Mouse (Mus musculus) macrophage (primary cell): ENCODE data around the gene Slc22a21. TPM values are rescaled to one million over a fixed set of nuclear protein-coding genes. Genes with fewer than 3 reads are reported as not detected.

Experiments used
- H3K27ac ChIP-seq: fragments of 350-480 bp; formaldehyde crosslinking; 2 replicates; pipeline ENCODE4 v1.9.0; 2021
- H3K36me3 ChIP-seq: fragments of 350-480 bp; formaldehyde crosslinking; 2 replicates; pipeline ENCODE4 v1.9.0; 2021; ENCODE audit errors: inconsistent target
- H3K4me3 ChIP-seq: fragments of 350-480 bp; formaldehyde crosslinking; 2 replicates; pipeline ENCODE4 v1.9.0; 2021; ENCODE audit errors: inconsistent target
- H3K79me2 ChIP-seq: fragments of 350-480 bp; formaldehyde crosslinking; 2 replicates; pipeline ENCODE4 v1.9.0; 2021; ENCODE audit errors: inconsistent target
- WGBS: methylation state at CpG from one replicate; pipeline ENCODE4 v1.1.7; 2026; ENCODE audit warnings: inconsistent platforms; ENCODE audit not compliant: missing documents; 5-methylcytosine and 5-hydroxymethylcytosine counted together
- polyA plus RNA-seq: library from polyadenylated mRNA; stranded (reverse); fragments of 250-400 nt; gene quantifications from 3 replicates; pipeline ENCODE4 v1.2.4, GENCODE M21; 2018; ENCODE audit warnings: inconsistent platforms
- total RNA-seq, 78 experiments: library from RNA; depleted of rRNA; stranded (reverse); fragments of 250-400 nt; gene quantifications; 1 replicate in 9 of 78; 2 replicates in 24 of 78; 3 replicates in 43 of 78; 4 replicates in 2 of 78; pipeline ENCODE4 v1.2.4; 2018; ENCODE audit warnings: inconsistent platforms in 56 of 78

Gene Slc22a21
- 10 to 100 TPM in 15 of 26 experiments, 1 to 10 TPM in 11; 4.4 to 18.5 (median 10.5) TPM for total RNA-seq (2018; cell fraction: chromatin; rRNA removed)
- total RNA-seq (2018; cell fraction: cytosol; rRNA removed): 1 to 10 TPM in 22 of 26 experiments, under 1 TPM in 4; 0.76 to 2.5 (median 1.5) TPM
- total RNA-seq (2018; cell fraction: nucleus; rRNA removed): 10 to 100 TPM in 9 of 26 experiments, 1 to 10 TPM in 17; 3.7 to 19.7 (median 7.4) TPM
- 0.66 to 2.6 TPM (median 1.7 TPM) in 3 replicates for polyA plus RNA-seq

DNA sequence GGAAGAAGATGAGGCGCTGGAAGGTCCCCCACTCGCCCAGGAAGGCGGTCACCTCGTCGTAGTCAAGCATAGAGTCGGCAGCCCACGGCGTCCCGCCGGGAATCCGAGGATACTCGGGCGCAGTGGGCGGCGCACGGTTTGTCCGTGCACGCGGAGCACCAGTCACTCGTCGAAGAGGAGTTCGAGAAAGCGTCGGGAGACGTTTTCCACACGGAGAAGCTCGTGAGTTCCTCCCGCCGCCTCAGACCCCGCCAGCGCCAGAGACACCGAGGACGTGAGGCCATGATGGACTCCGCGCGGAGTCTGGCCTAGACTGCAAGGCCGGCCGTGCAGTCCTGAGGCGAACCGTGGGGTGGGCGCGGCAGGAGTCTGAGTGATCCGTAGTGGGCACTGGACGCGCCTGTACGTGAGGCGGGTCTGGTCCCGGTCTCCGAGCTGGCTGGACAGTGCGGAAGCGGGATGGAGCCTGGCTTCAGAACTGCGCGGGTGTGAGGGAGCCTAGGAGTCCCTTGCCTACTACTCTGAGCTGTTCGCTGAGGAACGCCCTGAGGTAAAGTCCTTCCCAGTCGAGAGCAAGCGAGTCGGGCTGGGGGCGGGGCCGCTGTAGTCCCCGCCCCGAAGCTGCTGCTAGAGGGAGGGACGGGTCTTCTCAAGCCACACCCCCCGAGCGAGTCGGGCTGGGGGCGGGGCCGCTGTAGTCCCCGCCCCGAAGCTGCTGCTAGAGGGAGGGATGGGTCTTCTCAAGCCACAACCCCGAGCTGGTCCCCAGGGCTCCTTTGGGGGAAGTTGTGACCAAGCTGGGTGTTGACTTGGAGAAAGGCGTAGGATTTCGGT is at the start of gene Slc22a21:
Gene Slc22a21, minus strand, starts transcription at position 545 of the 834 bp plus-strand sequence.
- WGBS: under 1% methylated on average over 62 of the region's 73 CpGs
- Histone ChIP-seq H3K79me2 (no peaks in the 10 kb centered on the region), H3K36me3 (no peaks in the 10 kb centered on the region), H3K27ac (no peak within 1 kb of the TSS), H3K4me3 (peak within 1 kb of the TSS; percentile 45)

DNA sequence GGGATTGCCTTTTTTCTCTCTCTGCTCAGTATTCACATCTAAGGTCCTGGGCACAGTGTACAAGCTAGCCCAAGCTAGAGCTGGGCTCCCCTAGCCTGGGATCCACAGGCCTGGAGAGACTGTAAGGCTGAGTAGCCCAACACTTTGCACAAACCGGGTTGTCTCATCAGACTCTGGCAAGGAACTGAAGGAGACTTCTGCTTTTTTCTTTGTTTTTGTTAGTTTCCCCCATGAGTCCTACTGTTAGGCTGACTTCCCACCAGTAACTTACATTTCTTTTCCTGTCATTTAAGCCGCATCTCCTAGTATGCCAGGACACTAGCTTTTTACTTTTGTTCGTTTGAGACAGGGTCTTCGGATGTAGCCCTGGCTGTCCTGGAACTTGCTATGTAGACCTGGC is 48.9 kb upstream of the Slc22a21 start:
- WGBS: 7% methylated on average over 4 of the region's 4 CpGs
- Histone ChIP-seq H3K36me3 (no peaks in the 10 kb centered on the region), H3K27ac (peak overlapping the region; percentile 84), H3K79me2 (no peaks in the 10 kb centered on the region), H3K4me3 (peak overlapping the region; percentile 43)

DNA sequence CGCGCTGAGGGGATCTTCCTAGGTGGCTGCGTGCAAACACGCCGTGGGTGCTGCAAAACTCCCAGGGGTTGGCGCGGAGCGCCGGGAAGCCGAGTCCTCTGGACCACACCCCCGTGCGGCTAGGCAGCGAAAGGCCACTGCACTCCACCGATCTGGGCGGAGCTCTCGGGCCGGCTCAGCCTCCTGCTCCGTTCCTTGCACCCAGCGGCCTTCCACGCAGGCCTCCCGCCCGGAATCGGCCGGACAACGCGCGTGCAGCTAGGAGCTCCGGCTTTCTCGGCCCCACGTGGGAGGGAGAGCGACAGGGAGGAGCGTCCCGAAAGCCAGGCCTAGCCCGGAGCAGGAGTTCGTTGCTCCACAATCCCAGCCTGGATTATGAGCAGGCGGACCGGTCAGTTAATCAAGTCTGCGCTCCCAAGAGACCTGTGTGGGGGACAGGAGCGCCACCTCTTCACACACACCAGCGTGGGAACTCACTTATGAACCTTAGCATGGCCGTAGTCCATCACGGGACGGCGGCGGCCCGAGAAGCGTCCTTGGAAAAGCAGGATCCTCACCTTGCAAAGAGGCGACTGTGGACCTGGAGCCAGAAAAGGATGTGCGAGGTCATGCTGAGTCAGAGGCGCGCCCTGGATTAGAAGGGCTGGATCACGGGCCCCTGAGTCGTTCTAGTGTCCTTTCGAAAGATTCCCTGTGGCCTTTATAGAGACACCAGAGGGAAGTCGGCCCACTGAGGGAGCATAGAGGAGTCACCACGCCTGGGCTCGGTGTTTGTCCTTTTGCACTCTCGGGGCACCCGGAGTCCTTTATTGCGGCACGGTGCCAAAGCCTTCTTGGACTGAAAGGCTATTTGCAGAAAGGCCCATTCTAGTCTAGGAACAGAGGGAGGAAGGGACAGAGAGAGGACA is 48.2 kb upstream of the Slc22a21 start, which contains the start of gene Slc22a4:
Gene Slc22a4, minus strand, starts transcription at position 47 of the 908 bp plus-strand sequence.
- 2% methylated on average over 61 of the region's 61 CpGs for WGBS
- Histone ChIP-seq H3K4me3 (peak within 1 kb of the TSS; percentile 43), H3K79me2 (no peaks in the 10 kb centered on the region), H3K36me3 (no peaks in the 10 kb centered on the region), H3K27ac (peak within 1 kb of the TSS; percentile 84)

DNA sequence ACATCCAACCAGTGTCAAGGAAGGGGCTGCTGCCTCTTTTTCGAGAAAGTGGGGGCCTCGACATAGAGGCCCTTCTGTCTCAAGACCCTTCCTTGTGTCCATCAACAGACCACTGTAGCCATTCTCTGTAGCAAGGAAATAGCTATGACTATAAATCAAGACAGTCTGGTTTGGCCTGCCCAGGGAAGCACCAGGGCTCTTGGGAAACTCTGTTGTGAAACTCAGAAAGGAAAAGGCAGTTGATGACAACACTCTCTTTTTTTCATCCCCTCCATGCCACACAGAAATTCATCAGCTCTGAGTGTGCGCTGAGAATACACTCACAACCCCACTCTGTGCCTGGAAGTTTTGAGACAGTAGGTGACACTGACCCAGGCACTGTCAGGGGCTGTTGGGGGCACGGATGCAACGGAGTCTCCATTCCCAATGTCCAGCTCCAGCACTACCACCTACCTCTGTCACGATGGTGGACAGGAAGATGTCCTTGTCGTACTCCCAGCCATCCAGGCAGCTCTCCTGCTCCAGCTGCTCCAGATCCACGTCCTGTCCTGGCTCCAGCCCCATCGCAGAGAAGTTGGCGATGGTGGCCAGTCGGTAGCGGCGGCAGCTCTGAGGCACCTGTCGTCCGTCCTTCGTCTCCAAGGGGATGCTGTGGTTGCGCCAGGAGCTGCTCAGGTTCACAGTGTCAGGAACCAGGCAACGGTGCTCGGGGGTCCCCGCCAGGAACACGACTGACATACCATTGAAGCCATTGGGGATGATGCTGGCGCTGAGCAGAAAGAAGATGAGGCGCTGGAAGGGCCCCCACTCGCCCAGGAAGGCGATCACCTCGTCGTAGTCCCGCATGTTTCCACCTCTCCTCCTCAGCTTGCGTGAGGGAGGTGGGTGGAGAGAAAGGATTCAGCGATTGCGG is 47.3 kb upstream of the Slc22a21 start:
- WGBS: 26% methylated on average over 31 of the region's 31 CpGs
- no peaks in the 10 kb centered on the region for H3K79me2 ChIP-seq
- H3K4me3 ChIP-seq: peak overlapping the region; percentile 43
- H3K36me3 ChIP-seq: no peaks in the 10 kb centered on the region
- peak overlapping the region; percentile 19; the same call in 1 of the 2 replicates for H3K27ac ChIP-seq

DNA sequence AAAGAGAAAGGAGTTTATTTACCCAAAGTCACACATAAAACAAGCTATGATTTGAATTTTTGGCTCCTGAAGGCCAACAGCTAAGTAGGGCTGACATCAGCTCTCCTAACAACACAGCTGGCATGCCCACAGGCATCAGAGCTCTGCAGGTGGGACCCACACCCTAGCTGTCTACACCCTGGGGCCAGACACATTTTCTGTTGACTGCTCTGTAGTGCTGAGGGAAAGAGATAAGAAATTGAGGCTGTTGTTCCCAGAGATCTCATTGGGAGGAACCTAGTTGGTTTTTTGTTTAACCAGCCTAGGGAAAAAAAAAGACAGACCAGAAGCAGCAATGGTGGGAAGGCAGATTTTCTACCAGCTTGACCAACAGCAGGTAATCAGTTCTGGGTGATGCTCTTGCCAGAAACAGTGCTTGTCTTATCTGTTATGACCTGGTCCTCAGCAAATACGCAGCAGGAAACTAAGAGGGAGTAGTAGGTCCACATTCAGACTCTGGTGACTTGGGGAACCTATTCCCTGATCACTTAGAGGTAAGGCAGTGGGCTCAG is 46.4 kb upstream of the Slc22a21 start:
- Histone ChIP-seq H3K27ac (no peak overlapping the region), H3K79me2 (no peaks in the 10 kb centered on the region), H3K4me3 (no peak overlapping the region), H3K36me3 (no peaks in the 10 kb centered on the region)
- WGBS: 85% methylated on average over 1 of the region's 1 CpGs

DNA sequence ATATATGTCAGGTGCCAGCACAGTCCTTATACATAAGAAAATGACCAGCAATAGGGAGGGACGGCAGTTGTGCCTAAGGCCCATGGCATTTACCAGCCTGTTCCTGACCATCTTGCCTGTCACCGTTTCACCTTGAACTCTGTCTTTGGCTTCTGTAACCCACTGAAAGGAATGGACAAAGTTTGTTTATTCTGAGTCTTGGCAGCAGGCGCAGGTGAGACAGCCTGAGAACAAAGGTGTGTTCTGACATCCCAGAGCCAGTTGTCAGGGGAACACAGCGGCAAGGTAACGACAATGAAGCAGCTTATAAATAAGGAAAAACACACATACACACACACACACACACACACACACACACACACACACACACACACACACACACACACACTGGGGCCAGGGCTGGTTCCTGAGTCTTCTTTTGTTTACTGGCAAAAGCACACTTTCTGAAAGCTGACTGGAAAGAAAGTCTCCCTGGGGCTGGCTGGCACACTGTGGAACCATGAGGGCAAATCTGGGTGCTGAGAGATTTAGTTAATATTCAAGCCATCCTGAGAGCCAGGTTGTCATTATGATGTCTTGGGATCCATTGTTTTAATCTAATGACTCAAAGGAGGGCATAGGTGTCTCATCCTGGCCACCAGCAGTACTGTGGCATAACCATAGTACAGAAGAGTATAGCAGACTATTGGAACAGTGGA is 41.4 kb upstream of the Slc22a21 start:
- Histone ChIP-seq H3K4me3 (no peak overlapping the region), H3K27ac (no peak overlapping the region), H3K36me3 (no peaks in the 10 kb centered on the region), H3K79me2 (no peaks in the 10 kb centered on the region)
- WGBS: 100% methylated on average over 5 of the region's 5 CpGs

DNA sequence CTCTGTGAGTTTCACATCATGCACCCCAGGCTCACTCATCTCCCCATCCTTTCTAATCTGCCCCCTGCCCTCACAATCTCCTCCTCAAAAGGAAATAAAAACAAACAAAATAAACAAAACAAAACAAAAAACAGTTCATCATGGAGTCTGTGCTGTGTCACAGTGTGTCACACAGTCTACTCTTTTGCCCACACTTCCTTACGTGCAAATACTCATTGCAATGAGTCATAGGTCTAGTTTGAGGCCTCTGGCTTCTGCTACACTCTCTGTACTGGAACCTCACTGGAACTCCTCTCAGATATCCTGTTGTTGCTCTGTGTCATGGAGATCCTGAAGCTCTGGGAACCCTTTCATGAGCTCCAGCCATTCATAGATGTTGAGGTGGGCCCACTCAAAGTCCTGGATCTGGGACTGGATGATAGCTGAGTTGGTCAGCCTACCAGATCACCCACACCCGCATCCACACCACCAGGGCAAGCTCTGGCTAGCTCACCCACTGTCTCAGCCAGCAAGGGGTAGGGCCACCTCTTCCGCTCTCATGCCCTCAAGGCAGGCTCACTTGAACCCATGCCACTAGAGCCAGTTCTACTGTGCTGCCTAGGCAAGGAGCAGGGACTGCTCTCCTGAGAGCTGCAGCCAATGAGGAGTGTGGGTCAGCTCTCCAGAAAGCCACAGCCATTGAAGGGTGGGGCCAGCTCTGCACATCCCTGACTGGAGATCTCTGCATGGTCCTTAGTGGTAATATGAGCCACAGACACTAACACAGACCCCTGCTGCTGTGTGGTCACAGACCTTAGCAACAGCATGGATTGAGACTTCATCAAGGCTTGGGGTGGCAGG is 39.0 kb upstream of the Slc22a21 start:
- no peaks in the 10 kb centered on the region for H3K36me3 ChIP-seq
- WGBS: 68% methylated on average over 2 of the region's 3 CpGs
- no peak overlapping the region for H3K4me3 ChIP-seq
- peak overlapping the region; percentile 28 for H3K27ac ChIP-seq
- no peaks in the 10 kb centered on the region for H3K79me2 ChIP-seq

DNA sequence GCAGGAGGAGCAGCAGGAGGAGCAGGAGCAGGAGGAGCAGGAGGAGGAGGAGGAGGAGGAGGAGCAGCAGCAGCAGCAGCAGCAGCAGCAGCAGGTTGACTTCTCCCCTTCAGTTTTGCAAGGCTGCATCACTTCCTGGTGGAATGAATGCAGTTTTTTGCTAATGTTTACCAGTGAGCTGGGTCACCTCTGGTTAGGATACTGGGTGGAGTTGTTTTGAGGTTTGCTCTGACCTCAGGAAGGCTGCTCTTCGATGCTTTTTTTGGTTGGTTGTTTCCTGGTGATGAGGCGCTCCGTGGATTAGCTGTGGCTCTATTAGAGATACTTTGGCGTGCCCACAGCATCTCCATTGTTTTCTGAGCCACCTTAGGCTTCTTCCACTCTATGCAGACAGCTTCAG is 37.5 kb upstream of the Slc22a21 start:
- WGBS: 62% methylated on average over 4 of the region's 4 CpGs
- no peaks in the 10 kb centered on the region for H3K36me3 ChIP-seq

DNA sequence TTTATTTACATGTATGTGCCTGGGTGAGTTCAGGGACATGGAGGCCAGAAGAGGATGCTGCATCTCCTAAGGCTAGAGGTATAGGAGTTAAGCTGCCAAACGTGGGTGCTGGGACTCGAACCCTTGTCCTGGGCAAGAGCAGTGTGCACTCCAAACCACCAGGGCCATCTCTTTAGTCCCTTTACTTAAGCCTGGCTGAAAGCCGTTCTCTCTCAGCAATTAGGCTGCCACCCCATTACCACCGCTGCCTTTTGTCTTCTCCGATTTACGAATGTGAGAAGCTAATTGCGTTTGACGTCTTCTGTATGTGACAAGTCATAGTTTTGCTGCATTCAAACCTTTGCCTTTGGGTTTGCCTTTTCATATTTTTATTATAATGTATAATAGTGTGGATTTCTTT is 35.9 kb upstream of the Slc22a21 start:
- Histone ChIP-seq H3K79me2 (no peaks in the 10 kb centered on the region), H3K36me3 (no peaks in the 10 kb centered on the region), H3K4me3 (no peak overlapping the region), H3K27ac (no peak overlapping the region)
- 96% methylated on average over 8 of the region's 8 CpGs for WGBS

More for the DNA sequence above, 37.5 kb upstream of the Slc22a21 start:
- no peaks in the 10 kb centered on the region for H3K79me2 ChIP-seq
- no peak overlapping the region for H3K27ac ChIP-seq
- H3K4me3 ChIP-seq: no peak overlapping the region

DNA sequence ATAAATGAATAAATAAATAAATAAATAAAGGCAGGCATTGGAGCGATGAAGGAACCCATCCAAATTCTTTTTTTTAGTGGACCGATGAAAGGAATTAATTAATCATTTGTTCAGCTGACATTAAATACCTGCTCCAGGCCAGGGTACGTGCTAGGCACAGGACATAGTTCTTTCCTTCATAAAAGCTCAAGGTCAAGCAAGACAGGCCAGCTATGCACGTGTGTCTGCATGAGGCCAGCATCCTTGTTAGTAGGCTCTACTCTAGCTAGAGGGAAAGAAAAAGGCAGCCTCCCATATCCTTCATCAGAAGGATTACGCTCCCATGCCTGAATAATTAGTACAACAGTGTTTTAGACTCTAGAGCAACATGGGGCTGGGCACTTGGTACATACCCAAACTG is 32.8 kb upstream of the Slc22a21 start:
- H3K4me3 ChIP-seq: no peak overlapping the region
- no peaks in the 10 kb centered on the region for H3K36me3 ChIP-seq
- WGBS: 91% methylated on average over 5 of the region's 5 CpGs

DNA sequence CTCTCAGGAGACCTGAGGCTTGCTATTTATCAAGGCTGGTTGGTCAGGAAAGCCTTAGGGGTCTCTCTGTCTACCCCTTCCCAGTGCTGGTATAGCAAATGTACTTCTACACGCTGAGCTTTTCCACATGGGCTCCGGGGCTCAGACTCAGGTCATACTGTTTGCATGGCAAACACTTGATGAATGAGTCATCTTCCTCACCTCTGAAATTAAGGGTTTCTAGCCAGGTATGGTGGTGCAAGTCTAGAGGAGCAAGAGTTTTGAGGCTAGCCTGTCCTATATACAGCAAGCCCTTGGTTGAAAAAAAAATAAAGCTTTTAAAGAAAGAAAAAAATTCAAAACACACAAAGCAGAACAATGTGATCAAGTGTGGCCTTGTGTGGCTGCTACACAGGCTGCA is 31.1 kb upstream of the Slc22a21 start:
- WGBS: 100% methylated on average over 2 of the region's 2 CpGs
- H3K4me3 ChIP-seq: no peak overlapping the region

More for the DNA sequence above, 32.8 kb upstream of the Slc22a21 start:
- Histone ChIP-seq H3K79me2 (no peaks in the 10 kb centered on the region), H3K27ac (no peak overlapping the region)

DNA sequence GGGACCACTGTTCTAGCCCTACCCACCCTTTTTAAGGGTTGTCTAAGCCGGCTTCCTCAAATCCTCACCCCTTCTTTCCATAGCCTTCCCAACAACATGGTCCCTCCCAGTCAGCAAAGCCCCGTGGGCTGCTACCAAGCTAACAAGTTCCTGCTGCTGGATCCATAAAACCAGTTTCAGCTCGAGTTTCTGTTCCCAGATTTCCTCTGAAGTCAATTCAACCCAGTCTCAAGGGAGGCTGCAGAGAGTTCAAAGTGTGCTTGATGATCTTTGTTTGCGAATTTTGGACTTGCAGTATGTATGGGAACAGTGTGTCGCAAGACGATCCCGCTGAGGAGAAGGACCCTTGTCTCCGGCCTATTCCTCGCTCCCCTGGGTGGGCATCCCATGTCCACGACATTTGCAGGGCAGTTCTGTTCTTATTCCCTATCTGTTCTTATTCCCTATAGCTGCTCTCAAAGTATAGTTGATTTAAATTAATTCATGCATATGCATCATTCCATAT is 28.3 kb upstream of the Slc22a21 start:
- Histone ChIP-seq H3K79me2 (no peaks in the 10 kb centered on the region), H3K36me3 (no peaks in the 10 kb centered on the region), H3K4me3 (no peak overlapping the region), H3K27ac (no peak overlapping the region)
- 88% methylated on average over 10 of the region's 10 CpGs for WGBS

More for the DNA sequence above, 31.1 kb upstream of the Slc22a21 start:
- no peaks in the 10 kb centered on the region for H3K79me2 ChIP-seq
- no peak overlapping the region for H3K27ac ChIP-seq
- no peaks in the 10 kb centered on the region for H3K36me3 ChIP-seq
